Mouse (Mus musculus): Measurements from ENCODE around the gene Dupd1.
A peak's percentile ranks its signal among the peaks of the same experiment; 100 is the strongest.

DNA sequence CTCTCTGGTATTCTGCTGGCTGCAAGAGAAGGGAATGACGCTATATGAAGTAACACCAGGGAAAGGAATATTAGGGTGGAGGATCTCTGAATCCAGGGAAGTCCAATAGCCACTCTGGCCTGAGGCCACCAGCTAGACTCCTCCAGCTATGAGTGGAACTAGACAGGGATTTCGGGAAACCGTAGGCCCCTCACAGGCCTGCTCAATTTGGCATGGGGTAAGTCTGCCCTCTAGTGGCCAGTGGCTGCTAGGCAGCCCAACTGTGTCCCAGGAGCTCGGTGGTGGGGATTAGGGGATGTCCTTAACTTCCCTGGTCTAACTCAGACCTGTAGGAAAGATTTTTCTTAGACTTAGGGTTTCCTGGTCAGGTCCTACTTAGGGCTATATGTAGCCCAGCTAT, 27.4 kb upstream of the Dupd1 start:
- TF ChIP-seq CTCF (IDR thresholded peaks at IDR 0.05; ENCODE audit: borderline replicate concordance, control insufficient read depth, extremely low read depth, insufficient read depth, low read length, poor library complexity) (peak; percentile 94), POLR2A (IDR thresholded peaks at IDR 0.05; ENCODE audit: control insufficient read depth, extremely low read depth, insufficient read depth, low read length, poor library complexity) (no peak)

Data from thymus, adult 2 months (tissue).